Mouse (Mus musculus): ENCODE results near the gene Enoph1. TPM values are rescaled to one million over a fixed set of nuclear protein-coding genes. Genes with fewer than 3 reads are reported as not detected.

The Enoph1 gene
- polyA plus RNA-seq, 1 experiment from 2014 or later, result 41.2 TPM

GRCm38 (mm10) chr5:100113403-100113802 lies 73.6 kb downstream of the Enoph1 start:
- Histone ChIP-seq H3K9ac (no peak overlapping the region), H3K9me3 (no peaks in the 10 kb centered on the region), H3K4me3 (replicated peaks) (no peak overlapping the region), H3K4me2 (no peak overlapping the region), H3K4me1 (no peaks in the 10 kb centered on the region), H3K36me3 (no peaks in the 10 kb centered on the region), H3K27me3 (replicated peaks) (no peaks in the 10 kb centered on the region), H3K27ac (no peak overlapping the region)
- WGBS, result 42% methylated on average over 5 of the region's 5 CpGs
- ATAC-seq (ENCODE audit: insufficient read depth, low FRiP score, low read depth), result no peak

Other genes with a start within 250 kb of the Enoph1 start
- 0.32 and 0.44 TPM in 2 replicates for gene Vamp9, start 133.7 kb upstream of the Enoph1 start, polyA plus RNA-seq (2015; fragmentation: Nextera tagmentation; extraction: Ambion mirVana)
- gene Hnrnpd, start 61.0 kb upstream of the Enoph1 start, polyA plus RNA-seq (2015; fragmentation: Nextera tagmentation; extraction: Ambion mirVana), result 178 and 194 TPM in 2 replicates
- gene 4930524J08Rik, start 60.9 kb upstream of the Enoph1 start, polyA plus RNA-seq (2015; fragmentation: Nextera tagmentation; extraction: Ambion mirVana), result 1.7 and 1.8 TPM in 2 replicates
- gene Hnrnpdl, start 321 bp upstream of the Enoph1 start, polyA plus RNA-seq (2015; fragmentation: Nextera tagmentation; extraction: Ambion mirVana), result 136 and 149 TPM in 2 replicates
- gene Tmem150c, start 119.8 kb downstream of the Enoph1 start, polyA plus RNA-seq (2015; fragmentation: Nextera tagmentation; extraction: Ambion mirVana), result 4.0 and 4.7 TPM in 2 replicates

All from stomach, embryonic 15.5 days (tissue).